Mouse (Mus musculus) adrenal gland, adult (tissue): ENCODE measurements around the gene Pus1.

Source experiments
- DNase-seq, 2 experiments: peaks; one replicate each; pipeline ENCODE4 v3.0.0; 2022 to 2023; ENCODE audit warnings: low spot score in 1 of 2; ENCODE audit not compliant: inconsistent age in 2 of 2

Pus1 gene

DNA sequence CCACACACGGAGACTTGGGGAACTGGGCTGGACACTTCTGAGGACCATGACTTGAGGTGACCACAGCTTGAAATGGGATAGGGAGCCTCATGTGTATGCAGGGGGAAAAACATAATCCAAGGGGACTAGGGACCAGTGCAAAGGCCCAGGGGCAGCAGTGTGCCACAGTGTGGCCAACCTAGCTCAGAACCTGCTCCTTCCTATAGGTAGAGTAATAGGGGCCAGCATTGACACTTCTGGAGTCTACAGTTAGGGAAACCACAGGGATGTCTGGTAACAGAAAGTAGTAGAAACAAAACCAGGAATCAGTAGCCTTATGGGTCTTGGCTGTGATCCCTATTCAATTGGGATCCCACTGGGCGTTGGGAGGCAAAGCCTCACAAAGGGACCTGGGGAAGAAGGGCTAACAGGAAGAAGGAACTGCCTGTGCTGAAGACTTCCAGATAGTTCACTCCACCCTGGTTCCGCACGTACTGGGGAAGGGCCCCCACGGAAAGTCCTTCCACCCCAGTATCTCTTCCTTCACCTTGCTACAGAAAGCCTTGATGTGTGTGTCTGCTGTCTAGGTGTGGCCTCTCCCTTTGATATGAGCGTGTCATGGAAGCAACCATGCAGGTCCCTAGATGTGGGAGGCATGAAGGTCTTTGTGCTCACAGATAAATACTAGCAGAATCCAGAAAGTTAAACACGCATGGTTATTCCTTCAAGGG, 1.2 kb upstream of the Pus1 start:
- DNase-seq: peak in 1 of 2 experiments; percentile 32

DNA sequence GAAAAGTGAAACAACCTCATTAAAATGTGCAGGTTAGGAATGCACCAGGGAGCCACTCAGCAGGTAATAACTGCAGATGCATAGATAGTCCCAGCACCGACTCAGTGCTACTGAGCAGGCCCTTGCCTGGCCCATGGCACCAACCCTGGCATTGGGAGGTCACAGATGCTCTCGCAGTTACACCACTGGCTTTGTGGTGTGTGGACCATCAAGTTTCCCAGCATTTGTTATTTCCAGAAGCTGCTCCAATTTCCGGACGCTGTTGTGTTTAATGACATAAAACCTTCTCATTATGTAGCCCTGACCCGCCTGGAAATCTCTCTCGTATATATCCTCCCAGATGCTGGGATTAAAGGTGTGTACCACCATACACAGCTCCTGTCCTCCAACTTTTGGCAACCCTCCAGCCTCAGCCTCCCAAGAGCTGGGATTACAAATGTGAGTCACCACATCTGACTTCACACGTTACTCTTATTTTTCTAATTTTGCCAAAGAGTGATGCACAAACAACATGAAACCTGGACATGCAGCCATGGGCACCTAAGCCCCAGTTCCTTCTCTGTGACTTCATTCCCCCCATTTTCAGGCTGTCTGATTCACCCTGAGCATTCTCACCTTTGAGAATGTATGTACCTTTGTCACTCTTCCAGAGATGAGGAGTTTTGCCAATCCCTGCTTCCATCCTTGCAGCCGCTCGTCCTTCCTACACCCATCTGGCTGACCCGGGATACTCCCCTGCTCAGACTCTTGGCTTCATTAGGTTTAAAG, 486 bp upstream of the Pus1 start:
- no peak for DNase-seq

DNA sequence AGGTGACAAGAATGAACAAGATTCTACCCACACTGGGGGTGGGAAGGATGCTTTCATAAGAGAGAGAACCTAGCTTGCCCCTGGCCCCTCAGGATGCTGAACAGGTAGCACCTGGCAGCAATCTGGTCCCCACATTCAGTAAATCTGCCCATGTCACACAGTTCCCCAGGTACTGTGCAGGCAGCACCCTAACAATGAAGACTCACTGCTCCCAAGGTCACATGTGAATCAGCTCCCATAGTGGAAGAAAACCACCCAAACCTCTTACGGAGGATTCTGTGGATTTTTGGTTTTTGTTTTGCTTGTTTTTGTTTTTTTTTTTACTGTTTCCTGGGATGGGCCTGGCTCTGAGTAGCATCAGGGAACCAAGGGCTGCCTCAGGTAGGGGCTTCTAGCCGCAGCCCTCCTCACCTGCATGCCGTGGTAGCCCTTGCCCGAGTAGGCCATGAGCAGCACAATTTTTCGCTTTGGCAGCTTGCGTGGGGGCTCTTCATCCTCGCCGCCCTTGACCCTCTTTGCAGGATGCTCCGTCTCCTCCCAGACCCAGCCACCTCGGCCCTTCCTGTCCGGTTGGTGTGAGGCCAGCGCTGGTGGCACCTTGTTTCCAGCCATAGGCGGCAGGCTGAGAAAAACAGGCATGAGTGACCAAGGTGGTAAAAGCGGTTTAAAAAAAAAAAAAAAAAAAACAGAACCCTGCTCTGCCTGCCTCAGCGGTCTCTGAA, 1.0 kb downstream of the Pus1 start:
- DNase-seq: peak in 1 of 2 experiments; percentile 70

DNA sequence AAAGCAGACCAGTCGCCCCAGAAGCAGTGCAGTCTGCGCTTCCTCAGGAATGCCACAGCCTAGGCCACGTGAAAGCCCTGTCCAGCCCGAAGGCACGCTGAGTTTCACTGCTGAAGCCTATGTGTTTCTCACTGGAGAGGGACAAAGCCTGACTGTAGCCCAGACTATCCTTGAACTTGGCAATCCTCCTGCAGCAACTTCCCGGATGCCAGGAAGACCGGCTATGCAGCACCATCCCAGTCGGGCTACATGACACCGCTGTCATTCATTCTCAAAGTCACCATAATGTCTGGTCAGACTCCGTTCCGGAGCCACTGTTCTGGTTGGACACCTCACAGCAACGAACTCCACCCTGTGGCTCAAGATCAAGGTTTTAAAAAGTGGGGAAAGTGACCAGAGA, 2.2 kb downstream of the Pus1 start:
- DNase-seq: peak in 1 of 2 experiments; percentile 29

DNA sequence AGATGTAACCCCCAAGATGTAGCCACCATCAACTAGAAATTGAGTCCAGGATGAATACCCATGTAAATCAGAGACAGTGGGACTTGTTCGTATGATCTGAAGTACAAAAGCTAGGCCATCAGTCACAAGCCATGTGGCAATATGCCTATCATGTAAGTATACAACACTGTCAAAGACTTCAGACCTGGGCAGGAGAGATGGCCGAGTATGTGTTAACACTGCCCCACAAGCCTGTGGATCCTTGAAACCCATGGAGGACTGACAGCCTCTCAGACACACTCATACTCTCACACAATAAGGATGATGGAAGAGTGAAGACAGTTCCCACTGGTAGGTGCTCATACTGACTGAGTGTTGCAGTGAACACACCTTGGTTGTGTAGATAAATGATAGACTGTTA, 4.3 kb downstream of the Pus1 start:
- no peak for DNase-seq

DNA sequence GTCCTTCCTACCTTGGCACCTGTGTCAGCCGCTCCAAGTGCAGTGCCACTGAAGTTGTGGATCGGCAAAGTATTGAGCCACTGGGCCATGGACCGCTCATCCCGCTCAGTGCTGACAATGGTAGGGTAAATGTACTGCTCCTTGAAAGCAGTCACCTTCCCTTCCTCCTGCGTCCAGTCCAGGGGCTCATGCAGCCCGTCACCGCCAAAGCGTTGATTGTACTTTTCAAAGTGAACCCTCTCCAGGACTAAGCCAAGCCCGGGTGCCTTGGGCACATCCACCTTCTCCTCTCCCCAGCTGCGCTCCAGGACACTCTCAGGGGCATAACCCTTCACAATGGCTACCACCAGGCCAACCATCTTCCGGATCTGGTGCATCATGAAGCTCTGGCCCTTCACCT, 5.9 kb downstream of the Pus1 start:
- peak in 1 of 2 experiments; percentile 28 for DNase-seq

DNA sequence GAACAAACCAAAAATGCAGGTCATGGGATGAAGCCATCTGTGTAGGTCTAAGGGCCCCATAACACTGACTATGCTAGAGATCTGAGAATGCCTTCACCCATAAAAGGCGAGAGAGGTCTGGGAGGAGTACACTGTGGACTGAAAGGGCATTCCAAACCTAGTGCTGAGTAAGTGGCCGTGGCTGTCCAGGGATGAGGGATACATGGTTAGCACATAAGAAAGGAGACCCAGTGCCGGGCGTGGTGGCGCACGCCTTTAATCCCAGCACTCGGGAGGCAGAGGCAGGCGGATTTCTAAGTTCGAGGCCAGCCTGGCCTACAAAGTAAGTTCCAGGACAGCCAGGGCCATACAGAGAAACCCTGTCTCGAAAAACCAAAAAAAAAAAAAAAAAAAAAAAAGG, 7.5 kb downstream of the Pus1 start:
- DNase-seq: peak in 1 of 2 experiments; percentile 27

DNA sequence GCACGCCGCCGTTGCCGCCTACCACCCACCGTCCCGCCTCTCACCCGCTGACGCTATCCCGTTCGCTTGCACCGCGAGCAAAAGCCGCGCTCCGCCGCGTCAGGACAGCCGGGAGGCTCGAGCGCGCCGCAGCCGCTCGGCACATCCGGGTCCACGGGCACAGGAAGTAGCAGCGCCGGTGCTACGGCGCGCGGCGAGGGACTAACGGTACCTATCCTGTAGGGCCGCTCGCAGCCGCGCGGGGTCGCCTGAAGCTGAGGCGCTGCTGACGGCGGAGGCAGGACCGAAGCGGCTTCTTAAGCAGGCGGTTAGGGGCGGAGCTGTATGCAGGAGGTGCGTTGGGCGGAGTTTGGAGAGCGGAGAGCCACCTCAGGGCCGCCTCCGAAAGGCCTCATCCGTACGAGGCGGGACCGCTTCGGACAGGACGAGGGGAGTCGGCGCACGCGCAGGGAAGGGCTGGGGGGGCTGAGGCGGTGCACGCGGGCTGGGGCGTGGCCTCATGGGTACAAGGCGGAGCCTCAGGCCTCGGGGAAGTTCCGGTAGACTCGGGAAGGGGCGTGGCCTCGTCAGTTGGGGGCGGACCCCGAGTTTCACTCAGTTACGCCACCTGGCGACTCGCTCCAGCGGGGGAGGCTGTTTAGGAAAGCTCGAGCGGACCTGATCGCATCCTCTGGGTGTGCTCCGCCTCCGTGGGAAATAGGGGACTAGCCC, 9.9 kb downstream of the Pus1 start, which contains the start of gene Ep400:
TSS of gene Ep400 (minus strand) at position 270 of the 711 bp plus-strand sequence.
- peak; percentile 100 for DNase-seq

DNA sequence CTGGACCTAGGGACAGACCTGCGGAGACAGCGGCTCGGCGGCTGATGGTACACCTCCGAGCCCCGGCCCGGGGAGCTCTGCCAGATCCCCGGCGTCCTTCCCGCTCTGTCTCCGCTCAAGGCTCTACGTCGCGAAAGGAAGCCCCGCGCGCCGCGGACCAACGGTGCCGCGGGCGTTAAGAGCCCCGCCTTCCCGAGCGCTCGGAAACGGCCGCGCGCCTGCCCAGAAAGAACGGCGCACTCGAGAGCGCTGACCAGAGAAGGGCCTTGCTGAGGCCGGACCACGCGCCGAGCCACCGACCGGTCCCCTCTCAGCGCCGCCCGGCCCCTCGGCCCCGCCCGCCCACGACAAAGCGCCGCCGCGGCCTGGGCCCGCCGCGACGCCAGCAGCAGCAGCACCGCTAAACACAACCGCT, 10.4 kb downstream of the Pus1 start:
- no peak for DNase-seq

DNA sequence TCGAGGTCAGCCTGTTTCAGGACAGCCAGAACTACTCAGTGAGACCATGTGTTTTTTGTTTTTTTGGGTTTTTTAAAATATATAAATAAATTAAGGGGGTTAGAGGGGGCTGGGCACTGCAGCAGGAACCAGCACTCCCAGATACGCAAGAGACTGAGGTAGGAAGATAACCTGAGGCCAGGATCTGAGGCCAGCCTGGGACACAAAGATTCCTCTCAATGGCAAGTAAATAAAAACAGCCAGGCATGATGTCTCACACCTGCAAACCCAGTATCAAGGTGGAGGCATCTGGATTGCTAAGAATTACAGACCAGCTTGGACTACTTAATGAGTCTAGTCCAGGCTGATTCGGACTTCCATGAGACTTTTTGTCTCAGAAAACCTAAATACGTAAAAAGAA, 11.2 kb downstream of the Pus1 start:
- peak in 1 of 2 experiments; percentile 49 for DNase-seq

DNA sequence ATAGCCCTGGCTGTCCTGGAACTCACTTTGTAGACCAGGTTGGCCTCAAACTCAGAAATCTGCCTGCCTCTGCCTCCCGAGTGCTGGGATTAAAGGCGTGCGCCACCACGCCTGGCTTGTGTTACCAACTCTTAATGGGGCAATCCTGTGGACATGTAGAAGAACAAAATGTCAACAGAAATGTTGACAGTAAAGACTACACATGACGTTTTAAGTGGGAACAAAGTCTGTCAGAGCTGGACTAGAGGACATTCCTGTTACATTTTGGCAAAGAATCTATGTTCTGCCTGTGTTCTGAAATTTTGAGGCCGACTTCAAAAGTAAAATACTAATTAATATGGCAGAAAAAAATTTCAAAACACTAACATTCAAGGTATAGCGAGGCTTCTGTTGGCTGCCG, 16.6 kb downstream of the Pus1 start:
- no peak for DNase-seq

DNA sequence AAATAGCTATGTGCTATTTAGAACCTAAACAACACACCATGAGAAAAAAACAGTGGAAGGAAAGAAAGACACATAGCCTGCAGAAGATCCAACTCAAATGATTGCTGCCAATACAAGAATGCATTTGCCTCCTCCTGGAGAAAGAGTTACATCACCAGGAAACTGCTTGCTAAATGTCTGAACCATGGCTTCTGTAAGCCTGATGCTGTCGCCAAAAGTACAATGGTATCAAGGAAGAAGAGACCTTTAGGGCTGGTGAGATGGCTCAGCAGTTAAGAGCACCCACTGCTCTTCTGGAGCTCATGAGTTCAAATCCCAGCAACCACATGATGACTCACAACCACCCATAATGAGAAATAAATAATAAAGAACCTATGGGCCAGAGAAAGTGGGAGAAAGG, 35.4 kb downstream of the Pus1 start:
- no peak for DNase-seq

DNA sequence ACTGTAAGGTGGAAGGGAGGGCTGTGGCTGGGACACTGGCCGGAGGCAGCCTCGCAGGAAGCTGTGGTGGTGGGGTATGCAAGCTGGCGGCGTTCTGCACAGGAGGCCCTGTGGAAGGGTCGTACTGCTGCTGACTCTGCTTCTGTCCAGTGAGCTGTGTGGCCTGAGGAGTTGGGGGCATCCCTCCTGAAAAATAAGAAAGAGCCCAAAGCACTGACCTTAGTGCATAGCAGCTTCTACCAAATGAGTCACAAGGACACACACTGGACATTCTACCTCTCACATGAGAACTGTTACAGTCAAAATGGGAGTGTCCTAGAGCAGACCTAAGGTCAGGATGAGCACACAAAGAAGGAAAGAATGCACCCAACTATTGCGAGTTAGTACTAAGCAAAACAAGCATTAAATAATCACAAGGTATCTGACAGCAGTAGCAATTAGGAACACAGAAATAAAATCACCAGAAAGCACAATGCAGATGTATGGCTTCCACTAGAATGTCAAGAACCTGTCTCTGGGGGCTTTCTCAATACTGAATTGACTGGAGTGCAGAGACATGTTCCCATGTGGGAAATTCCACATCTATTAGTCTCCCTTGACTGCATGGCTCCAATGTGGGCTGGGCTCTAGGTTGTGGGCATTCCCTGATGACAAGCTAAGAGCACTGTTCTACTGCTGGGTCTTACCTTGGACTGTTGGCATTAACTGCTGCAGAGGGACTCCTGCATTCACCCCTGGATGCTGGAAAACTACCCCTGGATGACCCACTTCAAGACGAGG, 40.8 kb downstream of the Pus1 start:
- peak; percentile 38 to 81 for DNase-seq

DNA sequence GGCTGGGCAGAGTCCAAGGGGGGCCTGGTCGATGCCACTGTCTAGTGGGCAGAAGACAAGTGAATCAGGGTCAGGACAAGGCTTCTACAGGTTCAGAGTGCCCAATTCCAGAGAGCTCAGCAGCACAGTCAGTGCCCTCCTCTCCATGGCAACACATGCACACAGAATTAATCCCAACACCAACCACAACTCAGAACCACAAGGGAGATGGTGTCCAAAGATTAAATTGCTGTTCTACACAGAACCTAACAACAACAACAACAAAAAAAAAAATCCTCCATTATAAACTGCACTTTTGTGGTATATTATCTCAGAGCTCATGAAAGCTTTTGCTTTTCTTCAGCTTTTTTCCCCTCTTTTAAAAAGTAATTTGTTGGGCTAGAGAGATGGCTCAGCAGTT, 44.9 kb downstream of the Pus1 start:
- DNase-seq: no peak

DNA sequence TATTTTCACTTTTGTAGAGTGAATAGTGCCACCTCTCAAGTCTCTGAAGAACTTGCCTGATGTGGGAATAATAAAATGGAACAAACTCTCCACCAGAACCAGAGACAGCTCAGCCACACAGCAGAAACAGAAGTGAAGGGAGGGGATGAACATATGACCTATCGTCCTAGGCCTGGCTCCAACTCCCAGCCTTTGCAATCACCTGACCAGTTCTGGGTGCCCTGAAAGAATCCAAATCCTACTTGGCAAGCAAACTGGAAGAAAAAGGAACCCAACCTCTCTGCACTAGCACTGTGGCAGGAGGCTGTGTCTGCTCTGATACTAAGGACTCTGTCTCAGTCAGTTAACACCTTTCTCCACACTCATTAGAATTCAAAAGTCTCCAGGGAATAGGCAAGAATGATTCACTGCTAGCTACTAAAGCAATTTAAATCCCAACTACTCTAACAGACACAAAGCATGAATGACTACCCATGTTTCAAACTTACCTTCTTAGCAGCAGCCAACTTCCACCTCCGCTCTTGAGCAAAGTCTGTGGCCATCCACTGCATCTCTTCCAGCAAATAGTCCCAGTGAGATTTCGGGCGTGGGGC, 47.1 kb downstream of the Pus1 start:
- DNase-seq: no peak

DNA sequence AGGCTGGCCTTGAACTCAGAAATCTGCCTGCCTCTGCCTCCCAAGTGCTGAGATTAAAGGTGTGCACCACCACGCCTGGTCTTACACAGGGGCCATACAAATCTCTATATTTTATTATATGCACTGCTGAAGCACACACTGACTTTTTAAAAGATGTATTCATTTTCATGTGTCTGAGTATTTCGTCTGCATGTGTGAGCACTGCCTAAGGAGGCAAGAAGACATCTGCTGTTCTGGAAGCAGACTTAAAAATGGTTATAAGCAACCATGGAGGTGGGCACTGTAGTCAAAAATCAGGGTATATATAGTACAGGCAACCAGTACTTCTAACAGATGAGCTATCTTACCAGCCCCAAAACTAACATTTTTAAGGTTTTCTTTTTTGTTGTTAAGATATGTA, 49.2 kb downstream of the Pus1 start:
- DNase-seq: no peak

DNA sequence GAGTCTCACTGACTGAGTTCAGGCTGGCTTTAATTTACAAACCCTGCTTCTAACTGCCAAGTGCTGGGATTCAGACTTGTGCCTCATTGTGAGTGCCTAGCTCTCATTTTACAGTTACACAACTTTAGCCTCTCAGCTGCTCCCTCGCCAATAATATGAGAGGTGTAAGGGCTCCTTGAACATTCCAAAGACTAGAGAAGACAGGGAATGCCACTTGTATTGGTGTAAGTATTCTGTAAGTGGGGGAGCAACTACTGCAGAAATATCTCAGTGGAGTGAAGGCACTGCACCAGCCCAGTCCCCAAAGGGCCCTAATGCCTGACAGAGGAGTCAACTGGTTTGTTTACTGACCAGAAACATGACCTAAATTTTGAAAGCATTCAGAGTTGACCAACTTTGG, 52.6 kb downstream of the Pus1 start:
- DNase-seq: no peak
